ENCODE assay signal across 9 mouse cellular contexts in the genomic region with DNA sequence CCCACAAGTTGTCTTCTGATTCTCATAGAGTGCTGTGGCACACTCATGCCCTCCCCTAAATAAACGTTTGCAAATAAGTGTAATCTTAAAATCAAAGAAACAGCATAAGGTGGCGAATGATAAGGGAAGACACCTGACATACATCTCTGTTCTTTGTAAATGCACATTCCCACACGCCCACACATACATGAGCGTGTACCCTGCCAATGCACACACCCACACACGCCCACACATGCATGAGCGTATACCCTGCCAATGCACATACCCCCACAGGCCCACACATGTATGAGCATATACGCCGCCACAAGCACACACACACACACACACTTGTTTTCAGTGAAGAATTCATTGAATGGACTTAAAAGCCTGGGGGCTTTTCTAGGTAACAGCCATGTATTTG.
DNase-seq lines count a peak whose midpoint lies in the region; ATAC-seq and TF ChIP-seq lines count a peak whose summit lies in the region.
"Had no signal": no experiment of that assay in that cellular context is flagged by ENCODE, and none has a peak within 500 bp of the region (broad histone marks: within the 10 kb centered on the region; RNA-seq: fewer than 3 reads in every experiment).

No protein-coding gene starts in this region.

- H3K9me3 ChIP-seq in lung, embryonic 15.5 days = no peaks in the 10 kb centered on the region
- H3K9me3 ChIP-seq in lung, postnatal 0 days (ENCODE audit: low read length) = no peaks in the 10 kb centered on the region
- no peaks in the 10 kb centered on the region for H3K9me3 ChIP-seq in limb, embryonic 10.5 days (replicated peaks)
- H3K9me3 ChIP-seq in stomach, embryonic 15.5 days = no peaks in the 10 kb centered on the region
- H3K9me3 ChIP-seq: liver, embryonic 12.5 days had no signal

- WGBS in lung, embryonic 15.5 days = 77% methylated on average over 8 of the region's 8 CpGs
- 82% methylated on average over 8 of the region's 8 CpGs for WGBS in lung, postnatal 0 days
- 77% methylated on average over 8 of the region's 8 CpGs for WGBS in limb, embryonic 10.5 days
- 65% methylated on average over 8 of the region's 8 CpGs for WGBS in stomach, embryonic 15.5 days

- H3K36me3 ChIP-seq in lung, embryonic 15.5 days = no peaks in the 10 kb centered on the region
- no peaks in the 10 kb centered on the region for H3K36me3 ChIP-seq in lung, postnatal 0 days (ENCODE audit: insufficient read depth, low read length)
- no peaks in the 10 kb centered on the region for H3K36me3 ChIP-seq in limb, embryonic 10.5 days
- H3K36me3 ChIP-seq in stomach, embryonic 15.5 days = no peaks in the 10 kb centered on the region
- H3K36me3 ChIP-seq: liver, embryonic 12.5 days had no signal

- peaks cover 42% of the 10 kb centered on the region for H3K4me1 ChIP-seq in lung, embryonic 15.5 days
- peaks cover 5% of the 10 kb centered on the region; the same call in 1 of the 2 replicates for H3K4me1 ChIP-seq in lung, postnatal 0 days (ENCODE audit: insufficient read depth, low read depth, low read length)
- peaks cover 47% of the 10 kb centered on the region for H3K4me1 ChIP-seq in limb, embryonic 10.5 days
- H3K4me1 ChIP-seq in stomach, embryonic 15.5 days = peaks cover 17% of the 10 kb centered on the region

- ATAC-seq in CD4-positive, CD25-positive, alpha-beta regulatory T cell, adult 4 months = no peak
- no peak for ATAC-seq in lung, embryonic 15.5 days (ENCODE audit: borderline replicate concordance, extremely low read depth, low FRiP score, low TSS enrichment)
- ATAC-seq in lung, postnatal 0 days = no peak
- no peak for ATAC-seq in stomach, embryonic 15.5 days (ENCODE audit: insufficient read depth, low FRiP score, low read depth)
- ATAC-seq: liver, embryonic 12.5 days had no signal

- H3K27ac ChIP-seq in lung, embryonic 15.5 days = no peak overlapping the region
- H3K27ac ChIP-seq in lung, postnatal 0 days (ENCODE audit: low read length) = no peak overlapping the region
- peak overlapping the region; percentile 14; the same call in 1 of the 2 replicates for H3K27ac ChIP-seq in limb, embryonic 10.5 days
- no peak overlapping the region; the same call in 1 of the 2 replicates for H3K27ac ChIP-seq in stomach, embryonic 15.5 days
- H3K27ac ChIP-seq: liver, embryonic 12.5 days had no signal

- no peak for TF ChIP-seq CTCF in lung, postnatal 0 days (IDR thresholded peaks at IDR 0.05)

- peak overlapping the region; percentile 17; the same call in 1 of the 2 replicates for H3K4me2 ChIP-seq in lung, embryonic 15.5 days
- no peak overlapping the region for H3K4me2 ChIP-seq in lung, postnatal 0 days (replicated peaks; ENCODE audit: low read depth, low read length)
- peak overlapping the region; percentile 29; the same call in 1 of the 2 replicates for H3K4me2 ChIP-seq in stomach, embryonic 15.5 days
- H3K4me2 ChIP-seq: liver, embryonic 12.5 days had no signal

- H3K27me3 ChIP-seq in lung, embryonic 15.5 days = no peaks in the 10 kb centered on the region
- no peaks in the 10 kb centered on the region for H3K27me3 ChIP-seq in lung, postnatal 0 days (replicated peaks; ENCODE audit: insufficient read depth, low read length)
- peaks cover 10% of the 10 kb centered on the region for H3K27me3 ChIP-seq in limb, embryonic 10.5 days (ENCODE audit: low read depth, poor library complexity, severe bottlenecking)
- H3K27me3 ChIP-seq in stomach, embryonic 15.5 days (replicated peaks) = no peaks in the 10 kb centered on the region

- no peak for TF ChIP-seq EP300 in lung, postnatal 0 days (IDR thresholded peaks at IDR 0.05)

- H3K9ac ChIP-seq in lung, embryonic 15.5 days = no peak overlapping the region
- H3K9ac ChIP-seq in lung, postnatal 0 days (replicated peaks; ENCODE audit: low read depth) = no peak overlapping the region
- no peak overlapping the region for H3K9ac ChIP-seq in stomach, embryonic 15.5 days
- H3K9ac ChIP-seq: liver, embryonic 12.5 days had no signal

- peak; percentile 57 for DNase-seq in CD4-positive, CD25-positive, alpha-beta regulatory T cell, adult 2 months (ENCODE audit: low read depth, low spot score)
- DNase-seq in lung, postnatal 0 days (ENCODE audit: low spot score) = no peak
- DNase-seq in limb, embryonic 10.5 days (ENCODE audit: low spot score) = no peak
- DNase-seq in adrenal gland, postnatal 14 days = no peak
- no peak for DNase-seq in B cell, adult 2 months

- H3K4me3 ChIP-seq in lung, embryonic 15.5 days = no peak overlapping the region
- no peak overlapping the region for H3K4me3 ChIP-seq in lung, postnatal 0 days (ENCODE audit: low read depth, low read length)
- H3K4me3 ChIP-seq in limb, embryonic 10.5 days = no peak overlapping the region
- no peak overlapping the region for H3K4me3 ChIP-seq in stomach, embryonic 15.5 days (replicated peaks)
- H3K4me3 ChIP-seq: liver, embryonic 12.5 days had no signal
